Mouse (Mus musculus) adrenal gland, postnatal 4 days (tissue): ENCODE measurements around the gene Svs3b. TPM values are rescaled to one million over a fixed set of nuclear protein-coding genes. Genes with fewer than 3 reads are reported as not detected.
"Not testable (repeated sequence)": the region's sequence is repeated elsewhere in the genome, so short reads cannot be mapped to it uniquely, and the experiment has no call there.

Experiments
- DNase-seq, 2 experiments: peaks; one replicate each; pipeline ENCODE4 v3.0.0; 2021 to 2022; ENCODE audit warnings: low spot score in 2 of 2, mixed read lengths in 2 of 2
- long read RNA-seq, 2 experiments: library from polyadenylated mRNA; stranded (forward); transcript quantifications; one replicate each; pipeline ENCODE4 v2.0.0; 2021
- total RNA-seq, 2 experiments: library from RNA; stranded (reverse); gene quantifications; 2 replicates each; pipeline ENCODE4 v1.2.3; 2021

Gene Svs3b
- total RNA-seq = not detected
- long read RNA-seq, experiment 1 = 0 reads
- long read RNA-seq, experiment 2 = 0 reads

GRCm38 (mm10) chr2:164256540-164256939, at the start of gene Svs3b:
Gene Svs3b (minus strand): TSS chr2:164256640.
- not testable (repeated sequence) for DNase-seq

GRCm38 (mm10) chr2:164288968-164289367, 32.5 kb upstream of the Svs3b start, which contains the start of gene Svs3a:
Gene Svs3a (plus strand): TSS chr2:164289268.
- DNase-seq = not testable (repeated sequence)

- no peak for DNase-seq
Observed at GRCm38 (mm10) chr2:164278359-164278758, 21.9 kb upstream of the Svs3b start, which contains the start of gene Svs4. Gene Svs4 (minus strand): TSS chr2:164278459.

GRCm38 (mm10) chr2:164238366-164238765, 18.1 kb downstream of the Svs3b start, which contains the start of gene Svs2:
Gene Svs2 (minus strand): TSS chr2:164238466.
- DNase-seq = no peak

GRCm38 (mm10) chr2:164232671-164233070, 23.8 kb downstream of the Svs3b start:
- no peak for DNase-seq

- DNase-seq = no peak
Observed at GRCm38 (mm10) chr2:164228361-164229070, 27.9 kb downstream of the Svs3b start.

GRCm38 (mm10) chr2:164221522-164221921, 34.9 kb downstream of the Svs3b start, which contains the start of gene Wfdc15b:
Gene Wfdc15b (minus strand): TSS chr2:164221660.
- DNase-seq = no peak

- no peak for DNase-seq
Observed at GRCm38 (mm10) chr2:164219295-164219694, 37.1 kb downstream of the Svs3b start.

GRCm38 (mm10) chr2:164212711-164213110, 43.7 kb downstream of the Svs3b start:
- no peak for DNase-seq

GRCm38 (mm10) chr2:164210892-164211291, 45.5 kb downstream of the Svs3b start:
- no peak for DNase-seq

- DNase-seq = no peak
Observed at GRCm38 (mm10) chr2:164206676-164207075, 49.8 kb downstream of the Svs3b start.

- DNase-seq = not testable (repeated sequence)
Observed at GRCm38 (mm10) chr2:164206011-164206410, 50.4 kb downstream of the Svs3b start.

Other genes starting within 250 kb of the Svs3b start
- 1 to 10 TPM; 3.6 to 3.8 TPM for gene Pabpc1l, start 231.2 kb downstream of the Svs3b start, total RNA-seq
- gene Stk4, start 186.3 kb downstream of the Svs3b start, total RNA-seq = 10 to 100 TPM; 33.1 to 34.8 TPM
- gene Tomm34, start 185.5 kb downstream of the Svs3b start, total RNA-seq = 10 to 100 TPM; 42.5 to 55.2 TPM
- under 1 TPM; 0.20 to 0.40 TPM for gene Kcns1, start 85.5 kb downstream of the Svs3b start, total RNA-seq
- not detected for gene Wfdc5, start 73.9 kb downstream of the Svs3b start, total RNA-seq
- gene Wfdc12, start 66.0 kb downstream of the Svs3b start, total RNA-seq = not detected
- gene Wfdc15a, start 56.5 kb downstream of the Svs3b start, total RNA-seq = not detected
- 1 to 10 TPM in 1 of 2 experiments, not detected in 1; 6.0 TPM for gene Wfdc15b, start 35.0 kb downstream of the Svs3b start, total RNA-seq
- gene Svs2, start 18.2 kb downstream of the Svs3b start, total RNA-seq = not detected
- not detected for gene Svs4, start 21.8 kb upstream of the Svs3b start, total RNA-seq
- not detected for gene Svs3a, start 32.6 kb upstream of the Svs3b start, total RNA-seq
- not detected for gene Svs6, start 60.1 kb upstream of the Svs3b start, total RNA-seq
- under 1 TPM in 1 of 2 experiments, not detected in 1; 0.71 TPM for gene Svs5, start 76.1 kb upstream of the Svs3b start, total RNA-seq
- 1 to 10 TPM; 7.8 to 9.0 TPM for gene Slpi, start 132.5 kb upstream of the Svs3b start, total RNA-seq
- 10 to 100 TPM in 1 of 2 experiments, under 1 TPM in 1; 0.14 to 14.6 TPM for gene Rbpjl, start 146.5 kb upstream of the Svs3b start, total RNA-seq
- 1 to 10 TPM; 4.7 to 4.9 TPM for gene Matn4, start 148.5 kb upstream of the Svs3b start, total RNA-seq
- gene Sdc4, start 187.2 kb upstream of the Svs3b start, total RNA-seq = 10 to 100 TPM; 75.2 to 93.9 TPM
- gene Sys1, start 200.3 kb upstream of the Svs3b start, total RNA-seq = 10 to 100 TPM; 34.7 to 35.0 TPM
- gene Gm20458, start 204.3 kb upstream of the Svs3b start, total RNA-seq = 1 to 10 TPM in 1 of 2 experiments, under 1 TPM in 1; 0.48 to 3.0 TPM
- gene Trp53tg5, start 217.1 kb upstream of the Svs3b start, total RNA-seq = not detected
- 10 to 100 TPM; 10.9 to 17.1 TPM for gene Dbndd2, start 229.5 kb upstream of the Svs3b start, total RNA-seq
- 100 to 1,000 TPM; 133 to 134 TPM for gene Pigt, start 240.9 kb upstream of the Svs3b start, total RNA-seq